Mouse (Mus musculus): Measurements from ENCODE around the gene Myocd. TPM values are rescaled to one million over a fixed set of nuclear protein-coding genes. Genes with fewer than 3 reads are reported as not detected.

The Myocd gene
- polyA plus RNA-seq, 1 experiment from 2014 or later: 67.1 TPM

GRCm38 (mm10) chr11:65256143-65256542, 13.6 kb downstream of the Myocd start:
- Histone ChIP-seq H3K27ac (replicated peaks) (peak overlapping the region; percentile 29), H3K4me1 (peaks cover 77% of the 10 kb centered on the region), H3K4me2 (peak overlapping the region; percentile 32), H3K4me3 (no peak overlapping the region), H3K9me3 (no peaks in the 10 kb centered on the region), H3K27me3 (replicated peaks) (no peaks in the 10 kb centered on the region), H3K36me3 (peaks cover 6% of the 10 kb centered on the region; the same call in 1 of the 2 replicates), H3K9ac (peak overlapping the region; percentile 51; the same call in 1 of the 2 replicates)
- no peak for ATAC-seq (ENCODE audit: extremely low read depth, insufficient number of reproducible peaks, low FRiP score, low TSS enrichment)
- WGBS: 57% methylated on average over 11 of the region's 11 CpGs

- Histone ChIP-seq H3K9ac (peak overlapping the region; percentile 51), H3K27me3 (replicated peaks) (no peaks in the 10 kb centered on the region), H3K9me3 (no peaks in the 10 kb centered on the region), H3K27ac (replicated peaks) (peak overlapping the region; percentile 61), H3K4me3 (no peak overlapping the region), H3K4me2 (peak overlapping the region; percentile 32), H3K36me3 (peaks cover 6% of the 10 kb centered on the region; the same call in 1 of the 2 replicates), H3K4me1 (peaks cover 77% of the 10 kb centered on the region)
- WGBS: 49% methylated on average over 6 of the region's 6 CpGs
- no peak for ATAC-seq (ENCODE audit: extremely low read depth, insufficient number of reproducible peaks, low FRiP score, low TSS enrichment)
Measured at GRCm38 (mm10) chr11:65255564-65255963, 14.2 kb downstream of the Myocd start.

GRCm38 (mm10) chr11:65250366-65250765, 19.4 kb downstream of the Myocd start:
- Histone ChIP-seq H3K9me3 (no peaks in the 10 kb centered on the region), H3K27ac (replicated peaks) (no peak overlapping the region), H3K4me3 (no peak overlapping the region), H3K27me3 (replicated peaks) (no peaks in the 10 kb centered on the region), H3K4me2 (no peak overlapping the region), H3K4me1 (peaks cover 75% of the 10 kb centered on the region), H3K9ac (no peak overlapping the region), H3K36me3 (peaks cover 19% of the 10 kb centered on the region; the same call in 1 of the 2 replicates)
- WGBS: 84% methylated on average over 4 of the region's 4 CpGs
- no peak for ATAC-seq (ENCODE audit: extremely low read depth, insufficient number of reproducible peaks, low FRiP score, low TSS enrichment)

- no peak overlapping the region for H3K4me3 ChIP-seq
- H3K9ac ChIP-seq: no peak overlapping the region
- peaks cover 65% of the 10 kb centered on the region for H3K4me1 ChIP-seq
- no peaks in the 10 kb centered on the region for H3K27me3 ChIP-seq (replicated peaks)
- no peak overlapping the region for H3K4me2 ChIP-seq
- H3K27ac ChIP-seq (replicated peaks): peak overlapping the region; percentile 43; the same call in 1 of the 2 replicates
- H3K36me3 ChIP-seq: peaks cover 24% of the 10 kb centered on the region; the same call in 1 of the 2 replicates
- 54% methylated on average over 8 of the region's 8 CpGs for WGBS
- no peaks in the 10 kb centered on the region for H3K9me3 ChIP-seq
- ATAC-seq (ENCODE audit: extremely low read depth, insufficient number of reproducible peaks, low FRiP score, low TSS enrichment): no peak
Measured at GRCm38 (mm10) chr11:65246301-65247054, 23.3 kb downstream of the Myocd start.

- H3K36me3 ChIP-seq: peaks cover 28% of the 10 kb centered on the region; the same call in 1 of the 2 replicates
- no peaks in the 10 kb centered on the region for H3K9me3 ChIP-seq
- H3K4me1 ChIP-seq: peaks cover 62% of the 10 kb centered on the region
- H3K4me2 ChIP-seq: 0 out of 2 replicates have a peak overlapping the region, but pooled peaks have one; percentile 13
- H3K27me3 ChIP-seq (replicated peaks): no peaks in the 10 kb centered on the region
- peak overlapping the region; percentile 30; the same call in 1 of the 2 replicates for H3K9ac ChIP-seq
- no peak for ATAC-seq (ENCODE audit: extremely low read depth, insufficient number of reproducible peaks, low FRiP score, low TSS enrichment)
- 17% methylated on average over 3 of the region's 3 CpGs for WGBS
- peak overlapping the region; percentile 66 for H3K27ac ChIP-seq (replicated peaks)
- no peak overlapping the region for H3K4me3 ChIP-seq
Measured at GRCm38 (mm10) chr11:65243593-65243992, 26.2 kb downstream of the Myocd start.

- ATAC-seq (ENCODE audit: extremely low read depth, insufficient number of reproducible peaks, low FRiP score, low TSS enrichment): no peak
- no peak overlapping the region for H3K9ac ChIP-seq
- no peaks in the 10 kb centered on the region for H3K27me3 ChIP-seq (replicated peaks)
- H3K4me3 ChIP-seq: no peak overlapping the region
- WGBS: 70% methylated on average over 7 of the region's 7 CpGs
- no peaks in the 10 kb centered on the region for H3K9me3 ChIP-seq
- peaks cover 12% of the 10 kb centered on the region; the same call in 1 of the 2 replicates for H3K36me3 ChIP-seq
- H3K4me2 ChIP-seq: no peak overlapping the region
- no peak overlapping the region for H3K27ac ChIP-seq (replicated peaks)
- peaks cover 71% of the 10 kb centered on the region for H3K4me1 ChIP-seq
Measured at GRCm38 (mm10) chr11:65240521-65240920, 29.3 kb downstream of the Myocd start.

- 77% methylated on average over 3 of the region's 3 CpGs for WGBS
- peak overlapping the region; percentile 53; the same call in 1 of the 2 replicates for H3K27ac ChIP-seq (replicated peaks)
Measured at GRCm38 (mm10) chr11:65237896-65238295, 31.9 kb downstream of the Myocd start.

GRCm38 (mm10) chr11:65236907-65237306, 32.9 kb downstream of the Myocd start:
- Histone ChIP-seq H3K4me3 (no peak overlapping the region), H3K9me3 (no peaks in the 10 kb centered on the region), H3K27me3 (replicated peaks) (no peaks in the 10 kb centered on the region), H3K36me3 (peaks cover 8% of the 10 kb centered on the region), H3K27ac (replicated peaks) (peak overlapping the region; percentile 79), H3K4me2 (no peak overlapping the region), H3K4me1 (peaks cover 61% of the 10 kb centered on the region), H3K9ac (peak overlapping the region; percentile 54)
- WGBS: 63% methylated on average over 2 of the region's 2 CpGs
- ATAC-seq (ENCODE audit: extremely low read depth, insufficient number of reproducible peaks, low FRiP score, low TSS enrichment): no peak

More at GRCm38 (mm10) chr11:65237896-65238295, 31.9 kb downstream of the Myocd start:
- Histone ChIP-seq H3K9me3 (no peaks in the 10 kb centered on the region), H3K27me3 (replicated peaks) (no peaks in the 10 kb centered on the region), H3K4me2 (no peak overlapping the region), H3K4me3 (no peak overlapping the region), H3K36me3 (peaks cover 5% of the 10 kb centered on the region), H3K4me1 (peaks cover 64% of the 10 kb centered on the region), H3K9ac (no peak overlapping the region)
- no peak for ATAC-seq (ENCODE audit: extremely low read depth, insufficient number of reproducible peaks, low FRiP score, low TSS enrichment)

- Histone ChIP-seq H3K27ac (replicated peaks) (peak overlapping the region; percentile 79), H3K36me3 (peaks cover 24% of the 10 kb centered on the region), H3K9ac (peak overlapping the region; percentile 61), H3K4me2 (peak overlapping the region; percentile 33), H3K27me3 (replicated peaks) (no peaks in the 10 kb centered on the region), H3K9me3 (no peaks in the 10 kb centered on the region), H3K4me3 (no peak overlapping the region), H3K4me1 (peaks cover 65% of the 10 kb centered on the region)
- ATAC-seq (ENCODE audit: extremely low read depth, insufficient number of reproducible peaks, low FRiP score, low TSS enrichment): no peak
- 32% methylated on average over 2 of the region's 2 CpGs for WGBS
Measured at GRCm38 (mm10) chr11:65235374-65235773, 34.4 kb downstream of the Myocd start.

GRCm38 (mm10) chr11:65231771-65232170, 38.0 kb downstream of the Myocd start:
- H3K4me2 ChIP-seq: no peak overlapping the region
- WGBS: 69% methylated on average over 4 of the region's 4 CpGs
- H3K27me3 ChIP-seq (replicated peaks): no peaks in the 10 kb centered on the region
- no peak for ATAC-seq (ENCODE audit: extremely low read depth, insufficient number of reproducible peaks, low FRiP score, low TSS enrichment)
- H3K9me3 ChIP-seq: no peaks in the 10 kb centered on the region
- H3K4me1 ChIP-seq: peaks cover 70% of the 10 kb centered on the region
- H3K36me3 ChIP-seq: peaks cover 46% of the 10 kb centered on the region
- H3K4me3 ChIP-seq: no peak overlapping the region
- no peak overlapping the region for H3K9ac ChIP-seq
- H3K27ac ChIP-seq (replicated peaks): no peak overlapping the region

- no peak overlapping the region for H3K4me3 ChIP-seq
- peak overlapping the region; percentile 66 for H3K9ac ChIP-seq
- peak overlapping the region; percentile 32 for H3K4me2 ChIP-seq
- H3K9me3 ChIP-seq: no peaks in the 10 kb centered on the region
- peak; percentile 40; the same call in 1 of the 2 replicates for ATAC-seq (ENCODE audit: extremely low read depth, insufficient number of reproducible peaks, low FRiP score, low TSS enrichment)
- peak overlapping the region; percentile 90 for H3K27ac ChIP-seq (replicated peaks)
- H3K4me1 ChIP-seq: peaks cover 72% of the 10 kb centered on the region
- peaks cover 85% of the 10 kb centered on the region for H3K36me3 ChIP-seq
- no peaks in the 10 kb centered on the region for H3K27me3 ChIP-seq (replicated peaks)
- whole genome bisulfite sequencing: 10% methylated on average over 10 of the region's 10 CpGs
Measured at GRCm38 (mm10) chr11:65226766-65227165, 43.0 kb downstream of the Myocd start.
